Mouse (Mus musculus): ENCODE results near the gene Sema6b.

Gene Sema6b

GRCm38 (mm10) chr17:56146131-56146530, 6.0 kb upstream of the Sema6b start:
- in situ Hi-C loops (cut with MboI, MseI): no loop called here

GRCm38 (mm10) chr17:56144546-56144945, 4.4 kb upstream of the Sema6b start:
- in situ Hi-C loops (cut with MboI, MseI): no loop called here

GRCm38 (mm10) chr17:56141702-56142605, 1.8 kb upstream of the Sema6b start:
- in situ Hi-C loops (cut with MboI, MseI): no loop called here

- in situ Hi-C loops (cut with MboI, MseI): no loop called here
These were observed 788 bp downstream of the Sema6b start for GRCm38 (mm10) chr17:56139355-56139754.

- in situ Hi-C loops (cut with MboI, MseI): no loop called here
These were observed 2.1 kb downstream of the Sema6b start for GRCm38 (mm10) chr17:56137839-56138613.

GRCm38 (mm10) chr17:56136558-56136957, 3.6 kb downstream of the Sema6b start:
- in situ Hi-C loops (cut with MboI, MseI): no loop called here

- in situ Hi-C loops (cut with MboI, MseI): loop anchor here (5.0 kb wide), 1 partner anchor 113 kb away; no protein-coding TSS in a partner anchor
These were observed 5.6 kb downstream of the Sema6b start for GRCm38 (mm10) chr17:56134463-56134971.

- in situ Hi-C loops (cut with MboI, MseI): loop anchor here (5.0 kb wide), 1 partner anchor 114 kb away; no protein-coding TSS in a partner anchor
These were observed 6.4 kb downstream of the Sema6b start for GRCm38 (mm10) chr17:56133457-56134363.

GRCm38 (mm10) chr17:56132661-56133060, 7.5 kb downstream of the Sema6b start:
- in situ Hi-C loops (cut with MboI, MseI): loop anchor here (5.0 kb wide), 1 partner anchor 115 kb away; no protein-coding TSS in a partner anchor

GRCm38 (mm10) chr17:56131814-56132213, 8.3 kb downstream of the Sema6b start:
- in situ Hi-C loops (cut with MboI, MseI): loop anchor here (5.0 kb wide), 1 partner anchor 115 kb away; no protein-coding TSS in a partner anchor

- in situ Hi-C loops (cut with MboI, MseI): loop anchor here (5.0 kb wide), 1 partner anchor 116 kb away; no protein-coding TSS in a partner anchor
These were observed 9.0 kb downstream of the Sema6b start for GRCm38 (mm10) chr17:56131136-56131535.

- in situ Hi-C loops (cut with MboI, MseI): no loop called here
These were observed 11.9 kb downstream of the Sema6b start for GRCm38 (mm10) chr17:56128246-56128645.

GRCm38 (mm10) chr17:56126175-56126574, 14.0 kb downstream of the Sema6b start:
- in situ Hi-C loops (cut with MboI, MseI): no loop called here

GRCm38 (mm10) chr17:56125276-56125630, 14.9 kb downstream of the Sema6b start:
- in situ Hi-C loops (cut with MboI, MseI): no loop called here

- in situ Hi-C loops (cut with MboI, MseI): no loop called here
These were observed 15.5 kb downstream of the Sema6b start for GRCm38 (mm10) chr17:56124377-56125275.

GRCm38 (mm10) chr17:56123681-56124340, 16.3 kb downstream of the Sema6b start:
- in situ Hi-C loops (cut with MboI, MseI): no loop called here

- in situ Hi-C loops (cut with MboI, MseI): no loop called here
These were observed 17.0 kb downstream of the Sema6b start for GRCm38 (mm10) chr17:56123161-56123560.

- in situ Hi-C loops (cut with MboI, MseI): no loop called here
These were observed 18.3 kb downstream of the Sema6b start, which contains the start of gene Lrg1 for GRCm38 (mm10) chr17:56121826-56122225. Gene Lrg1 (minus strand): TSS chr17:56122001.

Data from regulatory T cell (primary cell).